Mouse (Mus musculus) liver, embryonic 16.5 days (tissue): ENCODE data around the gene Ghitm. TPM values are rescaled to one million over a fixed set of nuclear protein-coding genes. Genes with fewer than 3 reads are reported as not detected.

Experiments
- ATAC-seq: fragments of 200-750 bp; cut with Nextera tagmentation; 2 replicates; pipeline ENCODE4 v1.8.0; 2017; ENCODE audit warnings: low read depth, mild to moderate bottlenecking, moderate number of reproducible peaks, moderate library complexity
- H3K27ac ChIP-seq: fragments of 300-500 bp; sonication (generic); 2 replicates; pipeline ENCODE4 v1.5.1; 2014; ENCODE audit warnings: mild to moderate bottlenecking, low read length
- H3K27me3 ChIP-seq: fragments of 300-500 bp; sonication (generic); 2 replicates; pipeline ENCODE4 v1.6.1; 2014; ENCODE audit warnings: low read depth, low read length, mixed read lengths; ENCODE audit not compliant: control insufficient read depth, insufficient read depth
- H3K36me3 ChIP-seq: fragments of 300-500 bp; sonication (generic); 2 replicates; pipeline ENCODE4 v1.6.1; 2014; ENCODE audit warnings: mild to moderate bottlenecking; ENCODE audit not compliant: control insufficient read depth, insufficient read depth
- H3K4me1 ChIP-seq: fragments of 300-500 bp; sonication (generic); 2 replicates; pipeline ENCODE4 v1.6.1; 2014; ENCODE audit warnings: low read depth, low read length, mixed read lengths; ENCODE audit not compliant: control insufficient read depth
- H3K4me2 ChIP-seq: fragments of 300-500 bp; sonication (generic); 2 replicates; pipeline ENCODE4 v1.6.1; 2014; ENCODE audit warnings: low read depth, low read length, mixed read lengths
- H3K4me3 ChIP-seq: fragments of 300-500 bp; sonication (generic); 2 replicates; pipeline ENCODE4 v1.5.1; 2014; ENCODE audit warnings: low read depth, mild to moderate bottlenecking, low read length
- H3K9ac ChIP-seq: fragments of 300-500 bp; sonication (generic); 2 replicates; pipeline ENCODE4 v1.6.1; 2014; ENCODE audit warnings: low read depth, low read length
- H3K9me3 ChIP-seq: fragments of 300-500 bp; sonication (generic); replicated peaks from 2 replicates; pipeline ENCODE4 v1.6.1; 2016; ENCODE audit warnings: low read length; ENCODE audit not compliant: control insufficient read depth
- WGBS: fragments of 180-500 bp; shearing (Covaris S2); extraction: QIAGEN DNeasy Blood & Tissue Kit; methylation state at CpG from one replicate; pipeline ENCODE4 v1.1.7; 2014; ENCODE audit not compliant: insufficient replicate concordance; 5-methylcytosine and 5-hydroxymethylcytosine counted together
- polyA plus RNA-seq: library from polyadenylated mRNA; unstranded; fragments of >200 nt; fragmentation: Nextera tagmentation; extraction: Ambion mirVana; gene quantifications from 2 replicates; pipeline ENCODE4 v1.2.1, GENCODE M21; 2015

Gene Ghitm
- polyA plus RNA-seq, 1 experiment from 2014 or later: 252 TPM

- Histone ChIP-seq H3K4me3 (no peak overlapping the region), H3K4me1 (no peaks in the 10 kb centered on the region), H3K27ac (no peak overlapping the region), H3K4me2 (no peak overlapping the region), H3K9ac (no peak overlapping the region), H3K36me3 (no peaks in the 10 kb centered on the region), H3K9me3 (no peaks in the 10 kb centered on the region), H3K27me3 (no peaks in the 10 kb centered on the region)
- no peak for ATAC-seq
- 59% methylated on average over 2 of the region's 2 CpGs for WGBS
Measured at GRCm38 (mm10) chr14:37110456-37110855, 24.6 kb downstream of the Ghitm start.

GRCm38 (mm10) chr14:37109975-37110374 lies 25.1 kb downstream of the Ghitm start:
- Histone ChIP-seq H3K27ac (no peak overlapping the region), H3K9ac (no peak overlapping the region), H3K27me3 (no peaks in the 10 kb centered on the region), H3K4me2 (no peak overlapping the region), H3K4me1 (no peaks in the 10 kb centered on the region), H3K9me3 (no peaks in the 10 kb centered on the region), H3K4me3 (no peak overlapping the region), H3K36me3 (no peaks in the 10 kb centered on the region)
- no peak for ATAC-seq
- 33% methylated on average over 9 of the region's 9 CpGs for WGBS

GRCm38 (mm10) chr14:37109460-37109859 lies 25.6 kb downstream of the Ghitm start:
- no peaks in the 10 kb centered on the region for H3K9me3 ChIP-seq
- no peak overlapping the region for H3K9ac ChIP-seq
- no peak overlapping the region for H3K27ac ChIP-seq
- no peaks in the 10 kb centered on the region for H3K27me3 ChIP-seq
- H3K4me1 ChIP-seq: no peaks in the 10 kb centered on the region
- 35% methylated on average over 8 of the region's 8 CpGs for WGBS
- no peak for ATAC-seq
- H3K4me3 ChIP-seq: no peak overlapping the region
- no peaks in the 10 kb centered on the region for H3K36me3 ChIP-seq
- no peak overlapping the region for H3K4me2 ChIP-seq

- H3K27ac ChIP-seq: no peak overlapping the region
Measured at GRCm38 (mm10) chr14:37105846-37106245, 29.2 kb downstream of the Ghitm start.

GRCm38 (mm10) chr14:37104747-37105146 lies 30.3 kb downstream of the Ghitm start:
- 0 out of 2 replicates have a peak, but pooled peaks have one; percentile 50 for ATAC-seq
- 41% methylated on average over 5 of the region's 5 CpGs for WGBS
- no peak overlapping the region for H3K4me3 ChIP-seq

More at GRCm38 (mm10) chr14:37105846-37106245, 29.2 kb downstream of the Ghitm start:
- Histone ChIP-seq H3K36me3 (no peaks in the 10 kb centered on the region), H3K9me3 (no peaks in the 10 kb centered on the region), H3K9ac (no peak overlapping the region), H3K4me1 (no peaks in the 10 kb centered on the region), H3K27me3 (no peaks in the 10 kb centered on the region), H3K4me2 (no peak overlapping the region), H3K4me3 (no peak overlapping the region)
- no peak for ATAC-seq
- 22% methylated on average over 7 of the region's 7 CpGs for WGBS

GRCm38 (mm10) chr14:37102484-37102883 lies 32.6 kb downstream of the Ghitm start:
- no peak overlapping the region for H3K4me2 ChIP-seq
- no peaks in the 10 kb centered on the region for H3K9me3 ChIP-seq
- no peak overlapping the region for H3K9ac ChIP-seq
- no peak overlapping the region for H3K27ac ChIP-seq
- no peak for ATAC-seq
- 37% methylated on average over 3 of the region's 3 CpGs for WGBS
- H3K4me3 ChIP-seq: no peak overlapping the region
- H3K36me3 ChIP-seq: no peaks in the 10 kb centered on the region
- H3K4me1 ChIP-seq: no peaks in the 10 kb centered on the region
- H3K27me3 ChIP-seq: peaks cover 17% of the 10 kb centered on the region

More at GRCm38 (mm10) chr14:37104747-37105146, 30.3 kb downstream of the Ghitm start:
- Histone ChIP-seq H3K4me2 (no peak overlapping the region), H3K9ac (no peak overlapping the region), H3K9me3 (no peaks in the 10 kb centered on the region), H3K27ac (no peak overlapping the region), H3K36me3 (no peaks in the 10 kb centered on the region), H3K4me1 (no peaks in the 10 kb centered on the region), H3K27me3 (no peaks in the 10 kb centered on the region)

- H3K9ac ChIP-seq: no peak overlapping the region
- H3K36me3 ChIP-seq: no peaks in the 10 kb centered on the region
- H3K4me2 ChIP-seq: no peak overlapping the region
- no peak overlapping the region for H3K27ac ChIP-seq
- 55% methylated on average over 5 of the region's 5 CpGs for WGBS
- ATAC-seq: no peak
- peaks cover 19% of the 10 kb centered on the region for H3K27me3 ChIP-seq
- no peaks in the 10 kb centered on the region for H3K9me3 ChIP-seq
- H3K4me1 ChIP-seq: no peaks in the 10 kb centered on the region
- no peak overlapping the region for H3K4me3 ChIP-seq
Measured at GRCm38 (mm10) chr14:37101531-37101930, 33.5 kb downstream of the Ghitm start.

GRCm38 (mm10) chr14:37097956-37098530 lies 37.0 kb downstream of the Ghitm start, which contains the start of gene Cdhr1:
Gene Cdhr1 (minus strand): TSS chr14:37098347.
- H3K9me3 ChIP-seq: no peaks in the 10 kb centered on the region
- no peaks in the 10 kb centered on the region for H3K36me3 ChIP-seq
- no peak within 1 kb of the TSS for H3K9ac ChIP-seq
- H3K4me1 ChIP-seq: no peaks in the 10 kb centered on the region
- peak within 1 kb of the TSS; percentile 27 for H3K4me2 ChIP-seq
- H3K4me3 ChIP-seq: no peak within 1 kb of the TSS
- H3K27me3 ChIP-seq: peaks cover 19% of the 10 kb centered on the region
- WGBS: 2% methylated on average over 26 of the region's 30 CpGs
- no peak for ATAC-seq
- no peak within 1 kb of the TSS for H3K27ac ChIP-seq

- H3K4me1 ChIP-seq: no peaks in the 10 kb centered on the region
- H3K9ac ChIP-seq: no peak overlapping the region
- H3K27me3 ChIP-seq: peaks cover 19% of the 10 kb centered on the region
- 63% methylated on average over 4 of the region's 4 CpGs for WGBS
- H3K27ac ChIP-seq: no peak overlapping the region
- no peak overlapping the region for H3K4me3 ChIP-seq
- H3K36me3 ChIP-seq: no peaks in the 10 kb centered on the region
- H3K4me2 ChIP-seq: no peak overlapping the region
- no peaks in the 10 kb centered on the region for H3K9me3 ChIP-seq
- ATAC-seq: no peak
Measured at GRCm38 (mm10) chr14:37095556-37095955, 39.5 kb downstream of the Ghitm start.
